Mouse (Mus musculus) heart, postnatal 0 days (tissue): Measurements from ENCODE around the gene Bmpr1a. TPM values are rescaled to one million over a fixed set of nuclear protein-coding genes. Genes with fewer than 3 reads are reported as not detected.

Source experiments
- ATAC-seq: fragments of 200-750 bp; cut with Nextera tagmentation; 2 replicates; pipeline ENCODE4 v1.8.0; 2017; ENCODE audit warnings: low read depth, moderate number of reproducible peaks, moderate library complexity; ENCODE audit not compliant: insufficient read depth
- DNase-seq: peaks from one replicate; pipeline ENCODE4 v3.0.0-alpha.2; 2016; ENCODE audit warnings: low spot score
- H3K27ac ChIP-seq: fragments of 300-500 bp; sonication (generic); 2 replicates; pipeline ENCODE4 v1.5.1; 2014; ENCODE audit warnings: low read depth, mild to moderate bottlenecking
- H3K27me3 ChIP-seq: fragments of 300-500 bp; sonication (generic); 2 replicates; pipeline ENCODE4 v1.6.1; 2014; ENCODE audit warnings: low read length, mixed read lengths; ENCODE audit not compliant: control insufficient read depth, insufficient read depth
- H3K36me3 ChIP-seq: fragments of 300-500 bp; sonication (generic); replicated peaks from 2 replicates; pipeline ENCODE4 v1.6.1; 2014; ENCODE audit warnings: low read length, mixed read lengths; ENCODE audit not compliant: control insufficient read depth, insufficient read depth
- H3K4me1 ChIP-seq: fragments of 300-500 bp; sonication (generic); 2 replicates; pipeline ENCODE4 v1.6.1; 2014; ENCODE audit warnings: antibody characterized with exemption; ENCODE audit not compliant: control insufficient read depth, insufficient read depth
- H3K4me2 ChIP-seq: fragments of 300-500 bp; sonication (generic); 2 replicates; pipeline ENCODE4 v1.6.1; 2014; ENCODE audit warnings: low read depth, mild to moderate bottlenecking, low read length, moderate library complexity
- H3K4me3 ChIP-seq: fragments of 300-500 bp; sonication (generic); 2 replicates; pipeline ENCODE4 v1.5.1; 2014; ENCODE audit warnings: low read depth, low read length
- H3K9ac ChIP-seq: fragments of 300-500 bp; sonication (generic); replicated peaks from 2 replicates; pipeline ENCODE4 v1.6.1; 2014; ENCODE audit warnings: low read depth, low read length, mixed read lengths
- H3K9me3 ChIP-seq: fragments of 300-500 bp; sonication (generic); replicated peaks from 2 replicates; pipeline ENCODE4 v1.6.1; 2016; ENCODE audit warnings: low read length; ENCODE audit not compliant: control insufficient read depth
- CTCF ChIP-seq: IDR thresholded peaks from 2 replicates; pipeline ENCODE4 v1.5.1; 2016; ENCODE audit warnings: antibody characterized with exemption, control low read depth, low read depth
- EP300 ChIP-seq: IDR thresholded peaks from 2 replicates; pipeline ENCODE4 v1.6.1; 2016; ENCODE audit warnings: antibody characterized with exemption, low read depth
- WGBS: fragments of 180-500 bp; shearing (Covaris S2); extraction: QIAGEN DNeasy Blood & Tissue Kit; methylation state at CpG from one replicate; pipeline ENCODE4 v1.1.7; 2014; 5-methylcytosine and 5-hydroxymethylcytosine counted together
- polyA plus RNA-seq: library from polyadenylated mRNA; unstranded; fragments of >200 nt; fragmentation: Nextera tagmentation; extraction: Ambion mirVana; gene quantifications from 2 replicates; pipeline ENCODE4 v1.2.1, GENCODE M21; 2015
- total RNA-seq: library from RNA; depleted of rRNA; stranded (reverse); fragments of >200 nt; gene quantifications from 2 replicates; pipeline ENCODE4 v1.2.3, GENCODE M21; 2014; ENCODE audit warnings: low replicate concordance

Gene Bmpr1a
- total and polyA plus RNA-seq, 2 experiments from 2014 or later: 38.6 to 130 TPM

DNA sequence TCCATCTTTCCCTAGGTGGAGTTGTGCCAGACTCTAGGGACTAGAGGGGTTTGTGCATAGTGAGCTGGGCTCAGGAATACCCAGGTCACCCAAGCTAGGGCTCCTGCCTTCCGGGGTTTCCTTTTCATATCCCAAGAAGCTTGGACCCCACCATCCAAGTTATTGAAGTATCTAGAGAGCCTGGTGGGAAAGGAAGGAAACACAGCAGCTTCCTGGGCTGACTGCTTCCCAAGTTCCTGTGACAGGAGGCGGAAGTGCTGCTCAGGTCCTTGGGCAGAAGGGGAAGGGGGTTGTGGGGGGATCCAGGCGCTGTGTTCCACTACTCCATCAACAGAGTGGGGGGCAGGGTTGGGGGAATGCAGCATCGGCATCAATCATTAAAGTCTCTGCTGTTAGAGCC lies 126.0 kb downstream of the Bmpr1a start:
- H3K9ac ChIP-seq: no peak overlapping the region
- peak overlapping the region; percentile 51 for H3K4me2 ChIP-seq
- peak overlapping the region; percentile 67 for H3K27ac ChIP-seq
- peak overlapping the region; percentile 36 for H3K4me3 ChIP-seq
- H3K36me3 ChIP-seq: no peaks in the 10 kb centered on the region
- 72% methylated on average over 4 of the region's 4 CpGs for WGBS
- no peak for TF ChIP-seq CTCF
- TF ChIP-seq EP300: no peak
- H3K9me3 ChIP-seq: no peaks in the 10 kb centered on the region
- H3K27me3 ChIP-seq: no peaks in the 10 kb centered on the region
- peaks cover 6% of the 10 kb centered on the region; the same call in 1 of the 2 replicates for H3K4me1 ChIP-seq
- ATAC-seq: no peak
- no peak for DNase-seq

- H3K4me1 ChIP-seq: peaks cover 6% of the 10 kb centered on the region; the same call in 1 of the 2 replicates
- H3K9ac ChIP-seq: no peak overlapping the region
- ATAC-seq (no peak), DNase-seq (no peak)
- no peaks in the 10 kb centered on the region for H3K36me3 ChIP-seq
- peak overlapping the region; percentile 51 for H3K4me2 ChIP-seq
- TF ChIP-seq CTCF (no peak), EP300 (no peak)
- peak overlapping the region; percentile 36 for H3K4me3 ChIP-seq
- H3K27ac ChIP-seq: peak overlapping the region; percentile 67
- WGBS: 59% methylated on average over 5 of the region's 5 CpGs
- H3K9me3 ChIP-seq: no peaks in the 10 kb centered on the region
- no peaks in the 10 kb centered on the region for H3K27me3 ChIP-seq
Observed at GRCm38 (mm10) chr14:34375941-34376340, 127.2 kb downstream of the Bmpr1a start.

- peak within 1 kb of the TSS; percentile 51 for H3K4me2 ChIP-seq
- H3K36me3 ChIP-seq: no peaks in the 10 kb centered on the region
- no peaks in the 10 kb centered on the region for H3K9me3 ChIP-seq
- peak within 1 kb of the TSS; percentile 36 for H3K4me3 ChIP-seq
- TF ChIP-seq CTCF: no peak
- TF ChIP-seq EP300: no peak
- peak within 1 kb of the TSS; percentile 67 for H3K27ac ChIP-seq
- H3K27me3 ChIP-seq: no peaks in the 10 kb centered on the region
- peaks cover 6% of the 10 kb centered on the region; the same call in 1 of the 2 replicates for H3K4me1 ChIP-seq
- WGBS: 66% methylated on average over 13 of the region's 13 CpGs
- H3K9ac ChIP-seq: no peak within 1 kb of the TSS
- ATAC-seq (no peak), DNase-seq (no peak)
Observed at GRCm38 (mm10) chr14:34375415-34375904, 127.7 kb downstream of the Bmpr1a start, which contains the start of gene Mmrn2. TSS of gene Mmrn2 (plus strand) at chr14:34375465.

DNA sequence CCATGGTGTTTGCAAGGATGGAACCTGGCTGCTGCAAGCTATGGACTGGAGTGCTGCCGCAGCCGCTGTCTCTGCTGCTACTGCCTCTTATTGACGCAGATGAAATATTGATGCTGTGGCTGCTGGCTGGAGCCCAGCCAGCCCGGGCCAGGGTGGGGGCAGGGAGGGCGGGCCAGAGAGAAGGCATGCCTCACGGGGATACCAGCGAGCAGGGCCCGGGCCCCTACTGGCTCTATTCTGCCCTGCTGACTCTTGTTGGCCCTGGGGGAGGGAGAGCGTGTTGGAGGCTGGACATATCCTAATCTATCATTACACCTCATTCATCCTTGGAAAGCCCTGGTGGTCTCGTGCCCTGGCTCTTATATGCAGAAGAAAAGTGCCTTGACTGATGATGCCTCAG lies 128.6 kb downstream of the Bmpr1a start, which contains the start of gene Sncg:
TSS of gene Sncg (minus strand) at position 213 of the 400 bp plus-strand sequence.
- Histone ChIP-seq H3K9ac (no peak within 1 kb of the TSS), H3K36me3 (no peaks in the 10 kb centered on the region), H3K9me3 (no peaks in the 10 kb centered on the region), H3K4me2 (peak within 1 kb of the TSS; percentile 51), H3K4me1 (peaks cover 6% of the 10 kb centered on the region; the same call in 1 of the 2 replicates), H3K27ac (peak within 1 kb of the TSS; percentile 67), H3K27me3 (no peaks in the 10 kb centered on the region), H3K4me3 (peak within 1 kb of the TSS; percentile 36)
- DNase-seq (no peak), ATAC-seq (no peak)
- TF ChIP-seq EP300 (no peak), CTCF (no peak)
- 31% methylated on average over 10 of the region's 10 CpGs for WGBS

DNA sequence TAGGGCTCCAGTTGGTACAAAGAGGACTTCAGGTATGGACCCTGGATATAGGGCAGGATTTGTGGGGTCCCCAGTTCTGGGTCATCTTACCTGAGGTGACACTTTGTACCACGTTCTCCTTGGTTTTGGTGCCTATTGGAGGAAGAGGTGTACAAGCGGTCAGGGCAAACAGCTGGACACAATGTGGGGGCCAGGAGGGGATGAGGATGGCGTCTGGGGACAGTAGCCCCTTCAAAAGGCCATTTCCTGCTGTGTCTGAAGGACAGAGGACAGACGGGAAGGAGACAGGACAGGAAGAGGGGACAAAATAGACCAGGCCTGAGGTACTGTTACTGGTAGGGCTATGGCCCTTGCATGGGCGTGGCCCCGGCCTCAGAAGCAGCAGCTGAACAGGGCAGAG lies 129.6 kb downstream of the Bmpr1a start:
- Histone ChIP-seq H3K9me3 (no peaks in the 10 kb centered on the region), H3K4me3 (no peak overlapping the region), H3K36me3 (no peaks in the 10 kb centered on the region), H3K4me1 (peaks cover 5% of the 10 kb centered on the region; the same call in 1 of the 2 replicates), H3K9ac (no peak overlapping the region), H3K27me3 (no peaks in the 10 kb centered on the region), H3K27ac (no peak overlapping the region), H3K4me2 (no peak overlapping the region)
- no peak for DNase-seq
- 82% methylated on average over 6 of the region's 6 CpGs for WGBS
- TF ChIP-seq EP300 (no peak), CTCF (no peak)
- no peak for ATAC-seq

DNA sequence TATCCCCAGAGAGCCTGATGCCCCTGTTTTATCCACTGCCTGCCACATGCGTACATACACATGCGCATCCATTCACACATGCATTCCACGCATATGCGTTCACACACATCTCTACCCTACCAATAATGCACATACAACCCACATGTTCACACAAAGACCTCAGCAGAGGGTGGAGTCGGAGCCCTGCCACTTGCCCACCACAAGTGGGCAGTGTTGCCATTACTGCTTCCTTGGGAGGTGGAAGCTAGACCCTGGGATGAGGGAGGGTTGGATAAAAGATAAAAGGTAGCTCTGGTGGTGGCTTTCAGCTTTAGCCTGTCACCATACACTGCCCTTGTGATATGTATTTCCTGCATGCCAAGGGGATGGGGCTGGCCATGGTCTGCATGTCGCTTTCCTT lies 130.5 kb downstream of the Bmpr1a start:
- Histone ChIP-seq H3K27me3 (no peaks in the 10 kb centered on the region), H3K9me3 (no peaks in the 10 kb centered on the region), H3K36me3 (no peaks in the 10 kb centered on the region), H3K4me3 (no peak overlapping the region), H3K4me1 (no peaks in the 10 kb centered on the region), H3K27ac (no peak overlapping the region), H3K9ac (no peak overlapping the region), H3K4me2 (no peak overlapping the region)
- DNase-seq (no peak), ATAC-seq (peak; percentile 25; the same call in 1 of the 2 replicates)
- 83% methylated on average over 6 of the region's 6 CpGs for WGBS
- TF ChIP-seq CTCF: peak; percentile 84
- TF ChIP-seq EP300: no peak
